Mouse (Mus musculus): ENCODE data around the gene Uchl1. TPM values are rescaled to one million over a fixed set of nuclear protein-coding genes. Genes with fewer than 3 reads are reported as not detected.

The Uchl1 gene
- under 1 TPM in 1 of 2 experiments, not detected in 1; 0.72 TPM for polyA plus RNA-seq (2017; shearing (Covaris generic))

GRCm38 (mm10) chr5:66675983-66676382 lies at the start of gene Uchl1:
Gene Uchl1, plus strand, starts transcription at chr5:66676091.

Other genes with a start within 250 kb of the Uchl1 start
- gene Apbb2, start 57.3 kb upstream of the Uchl1 start, polyA plus RNA-seq (2017; shearing (Covaris generic)) = 1 to 10 TPM; 1.2 to 2.6 TPM
- gene Limch1, start 69.7 kb downstream of the Uchl1 start, polyA plus RNA-seq (2017; shearing (Covaris generic)) = under 1 TPM in 1 of 2 experiments, not detected in 1; 0.36 TPM

Data from activated CD4-positive, CD25-positive, alpha-beta regulatory T cell (primary cell).